Mouse (Mus musculus) duodenum, adult 2 months (tissue): ENCODE data around the gene Rnls. TPM values are rescaled to one million over a fixed set of nuclear protein-coding genes. Genes with fewer than 3 reads are reported as not detected.

Experiments used
- polyA plus RNA-seq: library from polyadenylated mRNA; depleted of rRNA; stranded (reverse); fragments of >200 nt; gene quantifications from 2 replicates; pipeline ENCODE4 v1.2.3, GENCODE M21; 2012; ENCODE audit warnings: low replicate concordance; rRNA removed

The Rnls gene
- polyA plus RNA-seq: 0.64 and 0.79 TPM in 2 replicates

GRCm38 (mm10) chr19:33391651-33392382 is at the start of gene Rnls:
Gene Rnls (minus strand): TSS chr19:33392295.

Other genes starting within 250 kb of the Rnls start
- not detected in 2 replicates for gene Lipo4, start 125.5 kb upstream of the Rnls start, polyA plus RNA-seq
- not detected in 2 replicates for gene Gm8978, start 233.0 kb upstream of the Rnls start, polyA plus RNA-seq